Mouse (Mus musculus): ENCODE measurements around the gene Sf1. TPM values are rescaled to one million over a fixed set of nuclear protein-coding genes. Genes with fewer than 3 reads are reported as not detected.

The Sf1 gene
- polyA plus RNA-seq, 1 experiment from 2014 or later: 81.4 TPM

GRCm38 (mm10) chr19:6426703-6427500 is 63.4 kb downstream of the Sf1 start:
- no peak overlapping the region for H3K9ac ChIP-seq (ENCODE audit: low read depth, low read length)
- no peak for ATAC-seq
- 14% methylated on average over 13 of the region's 13 CpGs for whole genome bisulfite sequencing
- H3K4me1 ChIP-seq (ENCODE audit: control insufficient read depth, insufficient read depth, low read depth, low read length): peaks cover 77% of the 10 kb centered on the region
- no peak overlapping the region for H3K27ac ChIP-seq (ENCODE audit: low read depth, low read length)
- H3K9me3 ChIP-seq (ENCODE audit: control insufficient read depth, low read length): no peaks in the 10 kb centered on the region
- peaks cover 5% of the 10 kb centered on the region; the same call in 1 of the 2 replicates for H3K27me3 ChIP-seq (replicated peaks; ENCODE audit: control insufficient read depth, insufficient read depth, low read length)
- H3K4me3 ChIP-seq (ENCODE audit: low read length): no peak overlapping the region
- H3K4me2 ChIP-seq (ENCODE audit: low read length): peak overlapping the region; percentile 15; the same call in 1 of the 2 replicates
- H3K36me3 ChIP-seq (ENCODE audit: control insufficient read depth, insufficient read depth, low read length): no peaks in the 10 kb centered on the region; the same call in 1 of the 2 replicates

Small RNA genes lying within 50 kb of the gene (microRNA-seq; reads per million reads assigned to microRNA genes)
- gene Mir6989: not detected

Other genes starting within 250 kb of the Sf1 start
- 48.5 and 53.9 TPM in 2 replicates for gene Sac3d1, start 245.0 kb upstream of the Sf1 start, polyA plus RNA-seq (2015; fragmentation: Nextera tagmentation; extraction: Ambion mirVana)
- 64.3 and 66.9 TPM in 2 replicates for gene Snx15, start 235.4 kb upstream of the Sf1 start, polyA plus RNA-seq (2015; fragmentation: Nextera tagmentation; extraction: Ambion mirVana)
- gene Batf2, start 222.7 kb upstream of the Sf1 start, polyA plus RNA-seq (2015; fragmentation: Nextera tagmentation; extraction: Ambion mirVana): not detected in 2 replicates
- 154 and 162 TPM in 2 replicates for gene Arl2, start 222.1 kb upstream of the Sf1 start, polyA plus RNA-seq (2015; fragmentation: Nextera tagmentation; extraction: Ambion mirVana)
- 0.10 TPM in 1 of 2 replicates, not detected in the other for gene Majin, start 179.3 kb upstream of the Sf1 start, polyA plus RNA-seq (2015; fragmentation: Nextera tagmentation; extraction: Ambion mirVana)
- gene Gpha2, start 137.3 kb upstream of the Sf1 start, polyA plus RNA-seq (2015; fragmentation: Nextera tagmentation; extraction: Ambion mirVana): not detected in 2 replicates
- 161 and 167 TPM in 2 replicates for gene Ppp2r5b, start 127.8 kb upstream of the Sf1 start, polyA plus RNA-seq (2015; fragmentation: Nextera tagmentation; extraction: Ambion mirVana)
- 11.7 and 16.7 TPM in 2 replicates for gene Atg2a, start 122.0 kb upstream of the Sf1 start, polyA plus RNA-seq (2015; fragmentation: Nextera tagmentation; extraction: Ambion mirVana)
- 105 and 113 TPM in 2 replicates for gene Ehd1, start 87.0 kb upstream of the Sf1 start, polyA plus RNA-seq (2015; fragmentation: Nextera tagmentation; extraction: Ambion mirVana)
- 0.26 and 0.31 TPM in 2 replicates for gene Cdc42bpg, start 57.2 kb upstream of the Sf1 start, polyA plus RNA-seq (2015; fragmentation: Nextera tagmentation; extraction: Ambion mirVana)
- gene Men1, start 28.7 kb upstream of the Sf1 start, polyA plus RNA-seq (2015; fragmentation: Nextera tagmentation; extraction: Ambion mirVana): 68.4 and 85.0 TPM in 2 replicates
- gene Map4k2, start 22.6 kb upstream of the Sf1 start, polyA plus RNA-seq (2015; fragmentation: Nextera tagmentation; extraction: Ambion mirVana): 19.6 and 23.1 TPM in 2 replicates
- gene Pygm, start 20.7 kb downstream of the Sf1 start, polyA plus RNA-seq (2015; fragmentation: Nextera tagmentation; extraction: Ambion mirVana): 10.2 and 13.2 TPM in 2 replicates
- gene Rasgrp2, start 35.6 kb downstream of the Sf1 start, polyA plus RNA-seq (2015; fragmentation: Nextera tagmentation; extraction: Ambion mirVana): 184 and 232 TPM in 2 replicates
- gene Nrxn2, start 55.0 kb downstream of the Sf1 start, polyA plus RNA-seq (2015; fragmentation: Nextera tagmentation; extraction: Ambion mirVana): 29.1 and 37.1 TPM in 2 replicates
- 0.14 TPM in 1 of 2 replicates, not detected in the other for gene Slc22a12, start 179.3 kb downstream of the Sf1 start, polyA plus RNA-seq (2015; fragmentation: Nextera tagmentation; extraction: Ambion mirVana)